Mouse (Mus musculus): Measurements from ENCODE around the gene Tbx6.

GRCm38 (mm10) chr7:126831539-126831938 lies 50.3 kb downstream of the Tbx6 start, which contains the start of gene 4930451I11Rik:
- no peak for TF ChIP-seq POLR2A (IDR thresholded peaks at IDR 0.05; ENCODE audit: extremely low read depth, insufficient read depth, low read length)
- no peak for TF ChIP-seq CTCF (IDR thresholded peaks at IDR 0.05; ENCODE audit: extremely low read depth, insufficient read depth, low read length)

All from cortical plate, adult 2 months (tissue).